Mouse (Mus musculus) intestine, embryonic 14.5 days (tissue): ENCODE results near the gene Slc22a5. TPM values are rescaled to one million over a fixed set of nuclear protein-coding genes. Genes with fewer than 3 reads are reported as not detected.
"Not testable (repeated sequence)": the region's sequence is repeated elsewhere in the genome, so short reads cannot be mapped to it uniquely, and the experiment has no call there.

ENCODE experiments used
- ATAC-seq: fragments of 200-750 bp; cut with Nextera tagmentation; replicated peaks from 2 replicates; pipeline ENCODE4 v1.8.0; 2017; ENCODE audit warnings: low read depth, moderate number of reproducible peaks, moderate TSS enrichment, moderate library complexity; ENCODE audit not compliant: low FRiP score, low TSS enrichment
- DNase-seq: peaks from one replicate; pipeline ENCODE4 v3.0.0-alpha.2; 2018; ENCODE audit warnings: low spot score
- H3K27ac ChIP-seq: fragments of 300-500 bp; sonication (generic); 2 replicates; pipeline ENCODE4 v1.5.1; 2014; ENCODE audit warnings: low read depth, mild to moderate bottlenecking, control low read depth
- H3K27me3 ChIP-seq: fragments of 300-500 bp; sonication (generic); replicated peaks from 2 replicates; pipeline ENCODE4 v1.6.1; 2014; ENCODE audit warnings: low read length, control low read depth; ENCODE audit not compliant: control insufficient read depth, insufficient read depth
- H3K36me3 ChIP-seq: fragments of 300-500 bp; sonication (generic); 2 replicates; pipeline ENCODE4 v1.6.1; 2014; ENCODE audit warnings: low read length, control low read depth; ENCODE audit not compliant: control insufficient read depth, insufficient read depth
- H3K4me1 ChIP-seq: fragments of 300-500 bp; sonication (generic); replicated peaks from 2 replicates; pipeline ENCODE4 v1.6.1; 2014; ENCODE audit warnings: low read length, control low read depth, mixed read lengths; ENCODE audit not compliant: control insufficient read depth, insufficient read depth
- H3K4me2 ChIP-seq: fragments of 300-500 bp; sonication (generic); 2 replicates; pipeline ENCODE4 v1.6.1; 2014; ENCODE audit warnings: low read length
- H3K4me3 ChIP-seq: fragments of 300-500 bp; sonication (generic); 2 replicates; pipeline ENCODE4 v1.5.1; 2014; ENCODE audit warnings: low read depth, low read length, control low read depth, mixed read lengths
- H3K9ac ChIP-seq: fragments of 300-500 bp; sonication (generic); 2 replicates; pipeline ENCODE4 v1.6.1; 2014; ENCODE audit warnings: mild to moderate bottlenecking, low read length
- H3K9me3 ChIP-seq: fragments of 300-500 bp; sonication (generic); 2 replicates; pipeline ENCODE4 v1.6.1; 2016; ENCODE audit warnings: low read length, control low read depth; ENCODE audit not compliant: control insufficient read depth
- WGBS: fragments of 180-500 bp; shearing (Covaris S2); extraction: QIAGEN DNeasy Blood & Tissue Kit; methylation state at CpG from one replicate; pipeline ENCODE4 v1.1.7; 2014; 5-methylcytosine and 5-hydroxymethylcytosine counted together
- polyA plus RNA-seq: library from polyadenylated mRNA; unstranded; fragments of >200 nt; fragmentation: Nextera tagmentation; extraction: Ambion mirVana; gene quantifications from 2 replicates; pipeline ENCODE4 v1.2.1, GENCODE M21; 2014

The Slc22a5 gene
- 9.4 and 11.8 TPM in 2 replicates for polyA plus RNA-seq

DNA sequence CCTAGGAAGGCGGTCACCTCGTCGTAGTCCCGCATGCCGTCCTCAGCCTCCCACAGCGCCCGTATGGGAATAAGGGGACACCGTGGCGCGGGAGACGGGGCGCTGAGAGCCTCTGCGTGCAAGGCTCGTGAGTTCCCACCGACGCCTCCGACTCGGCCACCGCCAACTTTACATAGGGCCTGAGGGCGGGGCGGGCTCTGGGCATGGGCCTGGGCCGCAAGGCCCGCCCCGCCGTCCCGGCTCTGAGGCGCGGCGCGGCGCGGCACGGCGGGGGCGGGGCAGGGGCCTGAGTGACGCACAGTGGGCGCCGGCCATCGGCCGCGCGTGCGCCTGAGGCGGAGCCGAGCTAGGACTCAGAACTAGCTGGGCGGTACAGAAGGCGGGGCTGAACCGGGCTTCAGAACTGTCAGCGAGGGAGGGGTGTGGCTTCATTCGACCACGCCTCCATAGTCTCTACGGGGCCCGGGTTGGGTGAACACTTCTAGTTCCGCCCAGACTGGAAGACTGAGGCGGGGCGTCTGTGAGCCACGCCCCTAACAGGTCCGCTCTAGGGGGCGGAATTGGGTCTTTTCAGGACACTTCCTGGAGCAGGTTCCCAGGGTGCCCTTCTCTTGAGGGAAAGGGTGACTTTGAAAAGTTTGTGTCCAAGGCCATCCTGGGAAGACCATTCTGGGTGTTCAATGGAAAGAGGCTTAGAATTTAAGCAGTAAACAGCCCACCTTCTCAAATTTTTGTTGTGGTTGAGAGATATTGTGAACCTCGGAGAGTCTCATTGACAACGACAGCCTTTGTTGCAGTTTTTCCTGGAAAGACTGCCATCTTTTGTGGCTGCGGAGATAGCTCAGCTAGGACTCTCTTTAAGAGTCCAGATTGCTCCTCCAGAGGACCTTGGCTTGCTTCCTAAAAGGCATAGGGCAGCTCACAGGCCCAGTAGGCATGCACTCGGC lies at the start of gene Slc22a5:
Slc22a5 (minus strand) TSS at position 156 of the 947 bp plus-strand sequence.
- Histone ChIP-seq H3K9me3 (no peaks in the 10 kb centered on the region), H3K4me1 (peaks cover 26% of the 10 kb centered on the region), H3K4me3 (peak within 1 kb of the TSS; percentile 60), H3K27me3 (no peaks in the 10 kb centered on the region), H3K36me3 (no peaks in the 10 kb centered on the region), H3K9ac (peak within 1 kb of the TSS; percentile 52), H3K4me2 (peak within 1 kb of the TSS; percentile 94), H3K27ac (peak within 1 kb of the TSS; percentile 70)
- 4% methylated on average over 62 of the region's 63 CpGs for WGBS
- ATAC-seq (peak; percentile 98), DNase-seq (peak; percentile 98)

DNA sequence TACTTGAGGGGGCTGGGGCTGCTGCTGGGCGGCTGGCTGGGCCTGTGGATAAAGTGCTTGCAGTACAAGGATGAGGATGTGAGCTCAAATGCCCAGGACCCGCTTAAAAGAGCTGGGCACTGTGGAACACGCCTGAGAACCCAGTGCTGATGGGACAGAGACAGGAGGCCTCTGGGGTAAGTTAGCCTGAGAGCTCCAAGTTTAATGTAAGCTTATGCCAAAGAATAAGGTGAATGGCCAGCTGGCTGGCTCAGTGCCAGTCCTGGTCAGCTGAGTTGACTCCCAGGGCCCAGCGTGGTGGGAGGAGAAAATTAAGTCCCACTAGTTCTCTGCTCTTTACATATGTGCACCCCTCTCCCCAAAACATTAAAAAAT lies 40.5 kb upstream of the Slc22a5 start:
- not testable (repeated sequence) for H3K4me3 ChIP-seq, H3K4me1 ChIP-seq, H3K9me3 ChIP-seq, H3K27ac ChIP-seq, H3K9ac ChIP-seq, H3K4me2 ChIP-seq, DNase-seq, ATAC-seq, H3K36me3 ChIP-seq, H3K27me3 ChIP-seq
- 63% methylated on average over 4 of the region's 4 CpGs for WGBS

DNA sequence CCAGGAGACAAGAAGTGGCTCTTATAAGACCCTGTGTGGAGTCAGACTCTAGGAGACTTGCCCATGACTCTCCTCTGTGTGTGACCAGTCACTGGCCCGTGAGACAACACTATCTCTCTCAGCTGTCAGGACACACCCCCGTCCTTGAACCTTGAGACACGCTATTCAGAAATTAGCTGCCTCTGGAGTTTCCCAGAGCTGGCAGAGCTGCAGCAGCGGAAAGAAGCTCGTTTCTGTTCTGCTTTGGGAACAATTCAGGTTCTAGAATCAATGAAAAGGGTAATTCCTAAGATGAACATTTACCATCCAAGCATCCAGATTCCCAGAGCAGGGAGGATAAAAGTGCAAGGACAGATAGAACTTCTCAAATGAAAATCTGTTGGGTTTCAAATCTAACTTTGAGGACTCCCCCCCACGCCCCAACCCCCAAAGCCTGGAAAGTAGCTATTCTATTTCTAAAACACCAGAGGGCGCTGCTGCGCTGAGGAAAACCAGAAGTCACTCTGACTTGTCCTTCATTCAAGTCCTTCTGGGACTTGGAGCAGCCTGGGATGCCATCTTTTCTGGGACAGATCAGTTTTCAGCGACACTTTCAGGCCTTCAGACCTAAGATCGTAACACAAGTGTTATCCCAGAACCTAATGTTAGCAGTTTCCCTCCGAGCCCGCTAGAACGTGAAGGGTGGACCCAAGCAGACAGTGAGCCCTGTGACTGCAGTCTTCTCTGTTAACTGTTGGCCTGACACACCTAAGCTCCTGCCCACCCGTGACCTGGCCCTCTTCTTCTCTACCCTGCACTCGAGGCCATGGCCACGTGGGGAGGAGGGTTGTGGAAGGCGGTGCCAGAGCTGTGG lies 39.9 kb upstream of the Slc22a5 start:
- H3K9ac ChIP-seq = no peak overlapping the region
- no peaks in the 10 kb centered on the region for H3K36me3 ChIP-seq
- no peaks in the 10 kb centered on the region for H3K27me3 ChIP-seq
- no peak overlapping the region for H3K4me3 ChIP-seq
- ATAC-seq (no peak; the same call in 1 of the 2 replicates), DNase-seq (peak; percentile 78)
- H3K4me1 ChIP-seq = 0 out of 2 replicates have a peak, but pooled peaks cover 7% of the 10 kb centered on the region
- no peak overlapping the region for H3K27ac ChIP-seq
- no peaks in the 10 kb centered on the region for H3K9me3 ChIP-seq
- WGBS = 33% methylated on average over 17 of the region's 17 CpGs
- H3K4me2 ChIP-seq = no peak overlapping the region

DNA sequence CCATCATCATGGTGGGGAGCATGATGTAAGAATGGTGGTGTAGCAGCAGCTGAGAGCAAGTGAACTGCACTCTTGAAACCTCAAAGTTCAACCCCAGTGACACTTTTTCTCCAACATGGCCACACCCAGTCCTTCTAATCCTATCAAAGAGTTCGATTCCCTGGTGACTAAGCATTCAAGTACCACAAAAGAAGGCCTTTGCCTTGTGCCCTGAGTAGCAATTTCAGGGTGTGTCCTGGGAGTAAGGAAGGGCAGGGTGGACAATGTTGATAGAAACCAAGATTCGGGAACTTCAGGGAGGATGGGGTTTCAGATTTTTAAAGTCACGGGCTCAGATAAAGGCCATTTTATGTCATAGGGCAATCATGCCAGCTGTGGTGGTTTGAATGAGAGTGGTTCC lies 38.3 kb upstream of the Slc22a5 start:
- Histone ChIP-seq H3K9me3 (no peaks in the 10 kb centered on the region), H3K27me3 (no peaks in the 10 kb centered on the region), H3K4me1 (0 out of 2 replicates have a peak, but pooled peaks cover 7% of the 10 kb centered on the region), H3K4me3 (no peak overlapping the region), H3K36me3 (no peaks in the 10 kb centered on the region), H3K9ac (no peak overlapping the region), H3K4me2 (no peak overlapping the region), H3K27ac (no peak overlapping the region)
- no peak for ATAC-seq
- WGBS = 90% methylated on average over 3 of the region's 3 CpGs
- DNase-seq = no peak

DNA sequence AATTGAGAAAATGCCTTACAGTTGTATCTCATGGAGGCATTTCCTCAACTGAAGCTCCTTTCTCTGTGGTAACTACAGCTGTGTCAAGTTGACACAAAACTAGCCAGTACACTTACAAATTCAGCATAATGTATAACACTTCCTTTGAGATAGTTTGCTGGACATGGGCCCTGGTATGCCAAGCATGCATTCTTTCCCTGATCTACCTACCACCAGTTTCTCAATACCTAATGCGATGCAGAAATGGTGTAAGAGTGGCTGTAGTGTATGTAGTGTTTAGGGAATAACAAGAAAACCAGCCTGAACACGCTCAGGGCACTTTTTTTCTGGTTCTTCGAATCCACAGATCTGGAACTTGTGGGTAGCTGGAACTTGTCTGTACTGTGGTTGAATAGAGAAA lies 37.1 kb upstream of the Slc22a5 start:
- H3K9ac ChIP-seq = no peak overlapping the region
- H3K4me2 ChIP-seq = no peak overlapping the region
- DNase-seq (no peak), ATAC-seq (no peak)
- no peak overlapping the region for H3K4me3 ChIP-seq
- no peaks in the 10 kb centered on the region for H3K27me3 ChIP-seq
- no peak overlapping the region for H3K27ac ChIP-seq
- 74% methylated on average over 3 of the region's 3 CpGs for WGBS
- H3K4me1 ChIP-seq = 0 out of 2 replicates have a peak, but pooled peaks cover 7% of the 10 kb centered on the region
- H3K36me3 ChIP-seq = no peaks in the 10 kb centered on the region
- no peaks in the 10 kb centered on the region for H3K9me3 ChIP-seq

DNA sequence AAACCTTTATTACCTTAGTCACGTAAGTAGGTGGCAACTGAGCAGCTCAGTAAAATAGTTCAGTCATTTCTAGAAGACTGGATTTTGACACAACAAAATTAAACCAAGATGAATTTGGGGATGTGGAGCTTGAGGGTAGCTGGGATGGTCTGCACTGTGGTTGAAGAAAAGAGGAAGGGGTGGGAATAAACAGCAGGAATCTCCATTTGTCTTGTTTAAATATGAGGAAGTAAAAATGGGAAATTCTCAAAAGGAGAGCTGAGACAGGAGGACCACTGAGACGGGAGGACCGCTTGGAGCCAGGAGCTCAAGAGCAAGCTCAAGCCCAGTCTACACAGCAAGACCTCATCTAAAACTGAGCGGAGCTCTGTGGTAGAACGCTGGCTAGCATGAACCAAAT lies 34.8 kb upstream of the Slc22a5 start:
- Histone ChIP-seq H3K9me3 (no peaks in the 10 kb centered on the region), H3K9ac (no peak overlapping the region), H3K4me1 (0 out of 2 replicates have a peak, but pooled peaks cover 2% of the 10 kb centered on the region), H3K4me3 (no peak overlapping the region), H3K36me3 (no peaks in the 10 kb centered on the region), H3K27ac (no peak overlapping the region), H3K27me3 (no peaks in the 10 kb centered on the region), H3K4me2 (no peak overlapping the region)
- 92% methylated on average over 5 of the region's 5 CpGs for WGBS
- no peak for ATAC-seq
- no peak for DNase-seq

DNA sequence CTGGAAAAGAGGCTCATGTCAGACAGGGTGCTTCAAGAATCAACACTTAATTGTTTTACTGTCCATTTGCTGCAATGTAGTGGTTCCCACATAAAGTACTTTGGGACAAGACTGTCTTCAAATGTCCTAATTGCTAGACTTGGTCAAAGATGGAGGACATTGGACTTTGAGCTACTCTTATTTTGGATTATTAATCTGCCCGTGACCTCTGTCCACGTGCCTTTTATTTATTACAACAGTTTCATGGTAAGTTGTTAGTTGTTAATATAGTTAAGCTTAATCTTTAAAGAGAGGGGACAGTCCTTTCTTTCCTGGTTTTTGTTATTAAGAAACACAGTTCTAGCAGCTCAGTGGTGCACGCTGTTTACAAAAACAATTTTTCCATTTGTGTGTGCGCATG lies 27.4 kb upstream of the Slc22a5 start:
- Histone ChIP-seq H3K27me3 (no peaks in the 10 kb centered on the region), H3K4me1 (no peaks in the 10 kb centered on the region), H3K9ac (no peak overlapping the region), H3K4me2 (no peak overlapping the region), H3K9me3 (no peaks in the 10 kb centered on the region), H3K36me3 (no peaks in the 10 kb centered on the region), H3K27ac (no peak overlapping the region), H3K4me3 (no peak overlapping the region)
- 95% methylated on average over 4 of the region's 4 CpGs for WGBS
- ATAC-seq = no peak
- DNase-seq = no peak

DNA sequence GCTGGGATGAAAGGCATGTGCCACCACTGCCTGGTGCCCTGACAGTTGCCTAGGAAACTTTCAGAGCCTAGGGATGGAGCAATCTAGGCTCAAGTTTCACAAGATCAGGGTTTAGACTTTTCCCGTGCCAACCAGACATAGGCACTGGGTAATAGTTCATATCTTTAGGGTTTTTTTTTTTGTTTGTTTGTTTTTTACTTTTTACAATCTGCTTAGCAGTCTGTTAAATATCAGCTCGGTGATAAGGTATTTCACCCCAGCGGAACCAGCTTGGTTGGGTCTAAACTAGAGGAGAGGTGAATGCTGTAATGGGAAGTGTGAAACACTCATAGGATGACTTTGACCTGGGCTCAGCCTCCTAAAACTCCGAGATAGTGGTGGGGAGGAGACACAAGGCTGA lies 19.6 kb upstream of the Slc22a5 start:
- no peak for DNase-seq
- Histone ChIP-seq H3K4me3 (no peak overlapping the region), H3K4me1 (no peaks in the 10 kb centered on the region), H3K27ac (no peak overlapping the region), H3K9ac (no peak overlapping the region), H3K4me2 (no peak overlapping the region), H3K36me3 (no peaks in the 10 kb centered on the region), H3K27me3 (no peaks in the 10 kb centered on the region), H3K9me3 (no peaks in the 10 kb centered on the region)
- WGBS = 58% methylated on average over 4 of the region's 4 CpGs
- ATAC-seq = no peak
